Mouse (Mus musculus) heart, embryonic 16.5 days (tissue): ENCODE data around the gene Plk4. TPM values are rescaled to one million over a fixed set of nuclear protein-coding genes. Genes with fewer than 3 reads are reported as not detected.
A peak's percentile ranks its signal among the peaks of the same experiment; 100 is the strongest.
"Not testable (repeated sequence)": the region's sequence is repeated elsewhere in the genome, so short reads cannot be mapped to it uniquely, and the experiment has no call there.

Experiments used
- ATAC-seq: fragments of 200-750 bp; cut with Nextera tagmentation; replicated peaks from 2 replicates; pipeline ENCODE4 v1.8.0; 2017; ENCODE audit warnings: moderate number of reproducible peaks; ENCODE audit not compliant: insufficient read depth, low FRiP score; ENCODE audit errors: extremely low read depth
- H3K27ac ChIP-seq: fragments of 300-500 bp; sonication (generic); 2 replicates; pipeline ENCODE4 v1.5.1; 2014; ENCODE audit warnings: mild to moderate bottlenecking, low read length, control low read depth, moderate library complexity
- H3K27me3 ChIP-seq: fragments of 300-500 bp; sonication (generic); 2 replicates; pipeline ENCODE4 v1.6.1; 2014; ENCODE audit warnings: low read length, mixed read lengths; ENCODE audit not compliant: control insufficient read depth, insufficient read depth
- H3K36me3 ChIP-seq: fragments of 300-500 bp; sonication (generic); 2 replicates; pipeline ENCODE4 v1.6.1; 2014; ENCODE audit not compliant: control insufficient read depth, insufficient read depth
- H3K4me1 ChIP-seq: fragments of 300-500 bp; sonication (generic); 2 replicates; pipeline ENCODE4 v1.6.1; 2014; ENCODE audit warnings: low read length, mixed read lengths; ENCODE audit not compliant: control insufficient read depth, insufficient read depth
- H3K4me2 ChIP-seq: fragments of 300-500 bp; sonication (generic); 2 replicates; pipeline ENCODE4 v1.6.1; 2014; ENCODE audit warnings: low read depth, mild to moderate bottlenecking, control low read depth, low read length
- H3K4me3 ChIP-seq: fragments of 300-500 bp; sonication (generic); 2 replicates; pipeline ENCODE4 v1.5.1; 2014; ENCODE audit warnings: mild to moderate bottlenecking, control low read depth, low read length
- H3K9ac ChIP-seq: fragments of 300-500 bp; sonication (generic); 2 replicates; pipeline ENCODE4 v1.6.1; 2014; ENCODE audit warnings: low read length, control low read depth
- H3K9me3 ChIP-seq: fragments of 300-500 bp; sonication (generic); replicated peaks from 2 replicates; pipeline ENCODE4 v1.6.1; 2016; ENCODE audit warnings: low read length; ENCODE audit not compliant: control insufficient read depth
- WGBS: fragments of 180-500 bp; shearing (Covaris S2); extraction: QIAGEN DNeasy Blood & Tissue Kit; methylation state at CpG from one replicate; pipeline ENCODE4 v1.1.7; 2014; 5-methylcytosine and 5-hydroxymethylcytosine counted together
- polyA plus RNA-seq: library from polyadenylated mRNA; unstranded; fragments of >200 nt; fragmentation: Nextera tagmentation; extraction: Ambion mirVana; gene quantifications from 2 replicates; pipeline ENCODE4 v1.2.1, GENCODE M21; 2015

Plk4 gene
- polyA plus RNA-seq, 1 experiment from 2014 or later: 36.5 TPM

DNA sequence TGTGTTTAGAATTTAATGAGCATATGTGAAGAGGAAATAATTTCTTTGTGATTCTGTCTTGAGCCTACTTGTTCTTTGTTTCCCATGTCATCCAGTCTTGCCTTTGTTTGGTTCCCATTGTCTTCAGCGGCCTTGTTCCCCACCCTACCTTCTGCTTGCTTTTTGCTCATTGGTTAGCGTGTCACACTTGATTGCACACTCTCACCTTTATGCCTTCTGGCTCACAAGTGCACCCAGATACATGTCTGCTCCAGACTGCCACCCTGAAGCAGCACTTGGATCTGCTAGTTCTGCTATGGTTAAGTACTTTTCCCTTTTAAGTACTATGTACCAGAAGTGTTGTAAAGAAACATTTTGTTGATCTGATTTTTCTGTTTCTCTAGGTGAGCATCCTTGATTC lies 10.1 kb downstream of the Plk4 start:
- Histone ChIP-seq H3K27ac (no peak overlapping the region), H3K4me1 (no peaks in the 10 kb centered on the region; the same call in 1 of the 2 replicates), H3K4me2 (no peak overlapping the region), H3K9me3 (no peaks in the 10 kb centered on the region), H3K27me3 (no peaks in the 10 kb centered on the region), H3K36me3 (peaks cover 50% of the 10 kb centered on the region), H3K4me3 (no peak overlapping the region), H3K9ac (no peak overlapping the region)
- no peak for ATAC-seq
- WGBS: 88% methylated on average over 2 of the region's 2 CpGs

DNA sequence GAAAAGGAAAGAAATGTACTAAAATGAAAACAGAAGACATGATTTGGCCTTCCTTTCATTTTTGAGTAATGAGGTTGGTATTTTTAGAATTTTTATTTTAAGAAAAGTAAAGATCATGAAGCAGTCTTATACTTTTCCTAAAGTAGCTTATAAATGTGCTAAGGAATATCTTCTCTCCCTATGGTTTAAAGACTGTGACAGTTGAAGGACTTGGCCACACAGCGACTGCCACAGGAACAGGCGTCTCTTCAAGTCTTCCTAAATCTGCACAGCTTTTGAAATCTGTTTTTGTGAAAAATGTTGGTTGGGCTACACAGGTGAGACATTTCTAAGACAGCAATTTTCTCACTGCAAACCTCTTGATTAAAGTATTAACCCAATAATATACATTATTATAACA lies 13.5 kb downstream of the Plk4 start:
- ATAC-seq: no peak
- H3K9me3 ChIP-seq: no peaks in the 10 kb centered on the region
- H3K4me2 ChIP-seq: no peak overlapping the region
- no peak overlapping the region for H3K4me3 ChIP-seq
- peaks cover 49% of the 10 kb centered on the region for H3K36me3 ChIP-seq
- no peak overlapping the region for H3K9ac ChIP-seq
- no peaks in the 10 kb centered on the region for H3K4me1 ChIP-seq
- H3K27me3 ChIP-seq: no peaks in the 10 kb centered on the region
- 86% methylated on average over 2 of the region's 2 CpGs for WGBS
- H3K27ac ChIP-seq: no peak overlapping the region

DNA sequence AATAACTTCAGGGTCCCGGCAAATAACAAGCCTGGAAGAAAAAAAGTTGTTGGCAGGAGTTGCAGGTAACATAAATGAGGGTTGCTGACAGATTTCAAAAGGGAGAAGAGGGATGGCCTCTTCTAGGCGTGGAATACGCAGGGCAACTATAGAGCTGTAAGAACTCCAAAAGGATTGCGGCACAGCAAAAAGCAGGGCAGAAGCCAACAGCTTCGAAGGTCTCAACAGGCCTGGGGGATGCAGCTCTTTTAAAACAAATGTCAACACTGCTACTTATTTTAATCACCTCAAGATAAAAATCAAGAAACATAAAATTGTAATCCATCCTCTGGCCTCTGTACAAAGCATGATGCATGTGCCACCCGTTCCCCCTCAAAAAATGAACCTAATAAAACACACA lies 45.7 kb downstream of the Plk4 start:
- H3K27ac ChIP-seq, ATAC-seq, H3K27me3 ChIP-seq, H3K9me3 ChIP-seq, H3K4me1 ChIP-seq, H3K36me3 ChIP-seq, H3K9ac ChIP-seq: not testable (repeated sequence)
- peak overlapping the region; percentile 67 for H3K4me2 ChIP-seq
- H3K4me3 ChIP-seq: 0 out of 2 replicates have a peak overlapping the region, but pooled peaks have one; percentile 8
- WGBS: 81% methylated on average over 5 of the region's 6 CpGs

DNA sequence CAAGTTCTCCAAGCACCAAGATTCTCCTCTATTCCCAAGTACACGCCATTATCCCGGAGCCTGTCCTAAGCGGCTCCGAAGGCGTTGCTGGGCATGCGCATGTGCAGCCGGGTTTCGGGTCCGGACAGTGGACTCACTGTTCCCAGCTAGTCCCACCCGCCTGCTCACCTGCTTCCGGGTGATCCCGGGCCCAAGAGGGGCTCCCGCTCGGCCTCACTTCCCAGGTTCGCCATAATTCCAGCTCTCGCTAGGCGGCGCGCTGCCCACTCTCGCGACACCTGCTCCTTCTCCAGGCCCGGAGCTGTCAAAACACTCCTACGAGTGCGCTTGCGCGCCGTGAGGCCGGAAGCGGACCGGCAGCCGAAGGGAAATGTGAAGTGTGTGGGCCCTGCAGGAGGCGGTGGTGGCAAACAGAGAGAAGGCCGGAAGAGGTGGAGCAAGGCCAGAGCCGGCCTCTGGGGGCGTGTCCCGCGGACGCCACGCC lies 46.7 kb downstream of the Plk4 start, which contains the start of gene Mfsd8:
Gene Mfsd8 (minus strand): TSS at position 414 of the 484 bp plus-strand sequence.
- peak within 1 kb of the TSS; percentile 78 for H3K4me2 ChIP-seq
- 0% methylated on average over 39 of the region's 39 CpGs for WGBS

DNA sequence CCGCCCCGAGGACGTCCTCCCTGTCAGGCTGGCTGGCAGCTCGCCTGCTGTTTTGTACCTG lies 47.0 kb downstream of the Plk4 start, which contains the start of gene Abhd18:
Gene Abhd18 (plus strand): TSS at position 14 of the 61 bp plus-strand sequence.
- H3K36me3 ChIP-seq, H3K27me3 ChIP-seq, ATAC-seq, H3K9me3 ChIP-seq, H3K4me1 ChIP-seq: not testable (repeated sequence)
- peak within 1 kb of the TSS; percentile 64 for H3K4me3 ChIP-seq
- peak within 1 kb of the TSS; percentile 79 for H3K27ac ChIP-seq
- WGBS: 0% methylated on average over 2 of the region's 4 CpGs
- peak within 1 kb of the TSS; percentile 75 for H3K9ac ChIP-seq
- H3K4me2 ChIP-seq: peak within 1 kb of the TSS; percentile 78

More for the DNA sequence above, 46.7 kb downstream of the Plk4 start, which contains the start of gene Mfsd8:
- H3K9me3 ChIP-seq, H3K36me3 ChIP-seq, H3K4me1 ChIP-seq, H3K27me3 ChIP-seq: not testable (repeated sequence)
- Histone ChIP-seq H3K4me3 (peak within 1 kb of the TSS; percentile 64), H3K9ac (peak within 1 kb of the TSS; percentile 75), H3K27ac (peak within 1 kb of the TSS; percentile 79)
- ATAC-seq: peak; percentile 98

DNA sequence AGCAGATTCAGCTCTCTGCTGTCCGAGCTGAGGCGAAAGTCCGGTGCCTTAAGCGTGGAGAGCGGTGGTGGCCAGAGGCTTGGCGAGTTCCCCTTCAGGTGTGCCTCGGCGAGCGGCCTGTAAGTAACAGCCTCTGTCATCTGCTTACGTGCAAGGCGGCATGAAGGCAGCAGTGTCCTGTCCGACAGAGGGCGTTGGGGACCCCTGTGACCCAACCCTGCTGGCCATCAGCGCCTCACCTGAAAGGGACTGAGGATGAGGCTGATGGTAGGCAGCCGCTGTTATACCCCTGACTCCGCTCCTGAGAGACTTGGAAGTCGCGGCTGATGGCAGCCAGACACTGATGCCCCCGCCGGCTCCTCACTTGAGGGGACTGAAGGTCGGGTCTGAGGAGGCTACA lies 47.2 kb downstream of the Plk4 start:
- H3K4me2 ChIP-seq: peak overlapping the region; percentile 78
- not testable (repeated sequence) for H3K27me3 ChIP-seq, H3K36me3 ChIP-seq, H3K9me3 ChIP-seq, H3K4me1 ChIP-seq
- peak; percentile 55 for ATAC-seq
- peak overlapping the region; percentile 64 for H3K4me3 ChIP-seq
- WGBS: under 1% methylated on average over 16 of the region's 21 CpGs
- H3K9ac ChIP-seq: peak overlapping the region; percentile 65
- peak overlapping the region; percentile 73 for H3K27ac ChIP-seq

DNA sequence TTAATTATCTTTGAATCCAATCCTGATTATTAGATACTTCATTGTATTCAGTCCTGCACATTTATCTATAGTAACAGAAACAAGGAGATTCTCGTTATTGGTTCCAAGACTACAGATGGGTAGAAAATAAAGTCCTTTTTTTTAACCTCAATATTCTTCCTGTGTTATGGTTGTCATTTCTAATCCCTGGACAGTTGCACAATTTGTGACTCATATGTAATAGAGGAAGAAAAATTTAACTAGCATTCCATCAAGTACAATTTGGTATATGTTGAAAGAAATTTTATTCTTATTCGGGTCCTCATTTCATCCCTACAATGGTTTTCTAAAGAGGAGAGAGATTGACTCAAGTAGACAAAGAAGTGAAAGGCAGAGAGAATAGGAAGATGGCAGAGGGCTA lies 48.1 kb downstream of the Plk4 start:
- peak overlapping the region; percentile 78; the same call in 1 of the 2 replicates for H3K4me2 ChIP-seq
- H3K4me1 ChIP-seq, H3K27me3 ChIP-seq, H3K9ac ChIP-seq, H3K36me3 ChIP-seq, H3K9me3 ChIP-seq, H3K27ac ChIP-seq, ATAC-seq, H3K4me3 ChIP-seq: not testable (repeated sequence)
- 95% methylated on average over 2 of the region's 2 CpGs for WGBS

DNA sequence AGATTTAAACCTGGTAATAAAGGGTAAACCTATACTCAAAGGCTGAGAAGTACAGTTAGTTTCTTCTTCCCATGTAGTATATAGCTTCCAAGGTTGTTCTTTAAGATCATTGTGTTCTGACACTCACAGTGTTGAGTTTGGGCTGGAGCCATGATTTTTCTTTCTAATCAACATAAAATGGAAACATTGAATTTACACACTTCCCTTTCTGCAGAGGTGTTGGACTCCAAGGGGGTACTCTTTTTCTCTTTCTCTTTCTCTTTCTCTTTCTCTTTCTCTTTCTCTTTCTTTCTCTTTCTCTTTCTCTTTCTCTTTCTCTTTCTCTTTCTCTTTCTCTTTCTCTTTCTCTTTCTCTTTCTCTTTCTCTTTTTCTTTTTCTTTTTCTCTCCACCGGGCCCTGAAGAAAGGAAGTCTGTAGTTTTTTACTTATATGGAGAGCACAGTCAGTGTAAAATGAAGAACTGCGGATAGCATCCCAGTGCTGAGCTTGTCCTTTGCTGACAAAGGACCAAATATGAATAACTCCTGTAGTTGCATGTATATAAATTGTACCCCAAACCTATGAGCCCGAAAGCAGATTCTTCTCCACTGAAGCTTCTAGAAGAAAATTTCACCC lies 53.4 kb downstream of the Plk4 start:
- not testable (repeated sequence) for H3K4me3 ChIP-seq, H3K27ac ChIP-seq, H3K4me1 ChIP-seq, H3K36me3 ChIP-seq, ATAC-seq, H3K9ac ChIP-seq, H3K27me3 ChIP-seq, H3K4me2 ChIP-seq, H3K9me3 ChIP-seq
- WGBS: 88% methylated on average over 3 of the region's 3 CpGs
